Mouse (Mus musculus): ENCODE results near the gene Cxcl3. TPM values are rescaled to one million over a fixed set of nuclear protein-coding genes. Genes with fewer than 3 reads are reported as not detected.
"Not testable (repeated sequence)": the region's sequence is repeated elsewhere in the genome, so short reads cannot be mapped to it uniquely, and the experiment has no call there.

Cxcl3 gene
- total RNA-seq, 2 experiments from 2014 or later, result not detected

DNA sequence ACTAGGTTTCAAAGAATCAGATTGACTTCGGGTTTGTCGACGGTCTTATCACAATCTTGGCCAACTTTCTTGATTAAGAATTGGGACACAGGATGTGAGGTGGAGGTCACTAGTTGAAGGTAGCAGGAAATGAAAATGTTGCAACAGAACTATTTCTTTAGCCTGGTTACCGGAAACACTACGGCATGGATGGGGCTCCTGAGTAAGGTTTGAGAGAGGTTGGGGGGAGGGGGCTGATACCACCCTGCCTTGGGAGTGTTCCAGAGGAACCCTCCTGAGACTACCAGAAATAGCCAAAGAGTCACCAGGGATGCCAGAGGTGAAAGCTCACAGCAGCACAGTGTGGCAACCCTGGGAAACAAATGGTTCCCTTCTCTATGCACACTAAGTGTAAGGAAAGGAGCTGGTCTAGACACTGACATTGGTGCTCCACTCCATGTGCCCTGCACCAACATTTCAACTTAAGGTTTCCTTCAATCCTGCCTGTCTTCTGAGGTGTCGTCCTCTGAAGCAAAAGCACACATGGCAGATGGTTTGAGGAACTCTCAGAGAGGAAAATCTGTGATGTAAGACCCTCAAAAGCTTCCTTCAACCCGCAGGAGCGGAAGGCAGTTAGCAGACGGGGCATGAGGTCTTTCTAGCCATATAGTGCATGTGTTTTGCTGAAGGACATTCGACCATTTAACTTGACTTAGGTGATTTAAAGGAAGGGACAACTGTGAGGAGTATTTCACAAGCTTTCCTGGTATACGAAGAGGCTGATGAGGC lies 3.6 kb downstream of the Cxcl3 start:
- no peak for DNase-seq (ENCODE audit: low spot score in 2 of 2)

DNA sequence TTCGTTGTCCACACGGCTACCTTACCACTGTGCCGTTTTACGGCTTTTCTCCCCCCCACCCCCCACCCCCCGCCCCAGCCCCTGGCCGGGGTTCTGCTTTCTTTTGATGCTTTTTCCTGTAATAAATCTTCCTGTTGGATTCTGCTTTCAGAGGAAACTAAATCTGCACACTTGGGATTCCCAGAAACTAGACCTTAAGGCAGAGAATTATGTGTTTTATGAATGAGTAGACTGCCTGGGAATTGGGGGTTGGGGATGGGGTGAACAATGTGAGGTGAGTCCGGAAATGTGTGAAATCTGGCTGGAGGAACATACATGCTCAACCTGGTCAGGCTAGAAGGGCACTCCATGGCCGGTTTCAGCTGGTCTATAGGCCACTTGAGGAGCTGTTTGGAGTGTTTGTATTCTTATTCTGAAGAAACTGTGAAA lies 4.2 kb downstream of the Cxcl3 start:
- no peak for DNase-seq (ENCODE audit: low spot score in 2 of 2)

GRCm38 (mm10) chr5:90794195-90794625 lies 8.3 kb downstream of the Cxcl3 start, which contains the start of gene Cxcl15:
TSS of gene Cxcl15 (plus strand) at chr5:90794534.
- DNase-seq (ENCODE audit: low spot score in 2 of 2), result no peak

GRCm38 (mm10) chr5:90795392-90795791 lies 9.5 kb downstream of the Cxcl3 start:
- not testable (repeated sequence) for DNase-seq (ENCODE audit: low spot score in 2 of 2)

DNA sequence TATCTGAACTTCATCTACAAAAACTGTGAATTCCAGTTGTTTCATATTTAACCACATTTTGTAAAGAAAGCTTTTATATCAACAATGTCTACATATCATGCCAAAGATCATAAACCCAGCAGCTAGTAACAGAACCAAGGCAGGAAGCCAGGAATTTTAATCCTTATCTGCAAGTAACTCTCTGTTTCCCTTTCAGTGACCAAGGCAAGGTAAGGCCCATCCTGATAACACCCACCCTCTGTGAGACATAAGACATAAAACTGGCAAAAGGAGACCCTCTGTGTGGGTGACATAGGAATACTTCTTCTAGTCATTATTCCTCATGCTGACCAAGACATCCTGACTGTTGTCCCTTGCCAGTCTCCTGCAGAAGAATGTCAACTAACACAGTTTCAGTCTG lies 18.7 kb downstream of the Cxcl3 start:
- DNase-seq (ENCODE audit: low spot score in 2 of 2), result no peak

DNA sequence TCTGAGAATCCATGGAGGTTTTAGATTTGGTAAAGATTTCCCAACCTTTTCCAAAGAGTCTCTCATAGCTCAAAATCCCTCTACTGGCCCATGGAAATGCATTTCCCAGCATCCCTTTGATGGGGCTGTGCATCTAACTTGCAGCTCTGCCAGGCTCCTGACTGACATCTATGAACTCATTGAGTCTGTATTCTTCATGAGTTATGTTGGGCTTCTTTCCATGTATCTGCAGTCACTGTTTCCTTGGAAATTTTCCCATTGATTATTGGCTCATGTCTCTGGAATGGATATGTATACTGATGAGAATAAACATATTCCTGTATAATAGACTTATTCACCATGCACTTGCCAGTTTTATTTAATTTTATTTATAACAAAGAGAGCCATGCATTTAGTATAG lies 20.1 kb downstream of the Cxcl3 start:
- DNase-seq (ENCODE audit: low spot score in 2 of 2), result no peak

DNA sequence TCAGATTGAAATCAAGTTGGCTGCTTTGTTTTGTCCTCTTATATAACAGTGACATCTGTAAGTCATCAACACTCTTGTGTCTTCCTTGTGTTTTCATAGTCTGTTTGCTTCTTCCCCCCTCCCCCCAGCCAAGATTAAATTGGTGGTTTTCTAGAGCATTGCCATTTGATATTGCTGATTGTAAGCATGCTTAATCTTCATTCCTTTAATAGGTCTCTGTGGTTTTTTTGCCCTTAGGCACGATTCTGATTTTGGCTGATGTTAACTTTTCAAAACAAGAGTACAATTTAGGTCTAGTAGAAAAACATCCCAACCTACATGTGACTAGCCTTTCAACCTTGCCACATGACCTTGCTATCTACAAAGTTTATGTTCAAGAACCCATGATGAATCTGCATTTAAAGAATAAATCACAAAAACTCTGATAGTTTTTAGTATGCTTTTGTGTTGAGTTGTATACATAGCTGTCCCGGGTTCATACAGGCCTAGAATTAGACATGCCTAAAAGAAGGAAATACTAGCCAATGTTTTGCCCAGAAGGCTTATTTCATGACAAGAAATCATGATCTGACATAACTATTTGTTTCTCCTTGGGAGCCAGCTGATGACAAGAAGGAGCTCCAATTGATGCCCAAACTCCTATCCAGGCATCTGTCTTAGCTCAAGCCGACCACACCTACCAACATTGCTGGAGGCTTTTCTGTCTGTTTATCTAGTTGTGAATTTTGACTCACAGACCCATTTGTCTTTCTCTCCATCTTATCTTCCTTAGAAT lies 21.5 kb downstream of the Cxcl3 start:
- DNase-seq (ENCODE audit: low spot score in 2 of 2), result no peak

DNA sequence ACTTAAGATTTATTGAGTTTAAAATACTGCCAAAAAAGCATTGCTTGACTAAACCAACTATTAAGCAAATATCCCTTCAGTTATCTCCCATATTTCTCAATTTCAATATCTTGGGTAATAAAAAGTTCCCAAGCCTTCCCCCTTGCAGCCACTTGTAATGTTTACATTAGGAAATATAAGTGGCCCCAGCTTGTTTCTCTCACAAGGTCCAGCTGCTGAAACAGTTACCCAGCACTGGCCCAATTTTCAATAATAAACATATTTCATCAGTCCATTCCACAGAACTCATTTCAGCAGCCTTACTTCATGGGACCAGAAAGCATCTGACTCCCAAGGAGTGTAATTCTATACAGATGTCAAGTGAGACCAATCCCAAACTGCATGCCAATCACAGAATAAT lies 33.9 kb downstream of the Cxcl3 start:
- DNase-seq (ENCODE audit: low spot score in 2 of 2), result no peak

DNA sequence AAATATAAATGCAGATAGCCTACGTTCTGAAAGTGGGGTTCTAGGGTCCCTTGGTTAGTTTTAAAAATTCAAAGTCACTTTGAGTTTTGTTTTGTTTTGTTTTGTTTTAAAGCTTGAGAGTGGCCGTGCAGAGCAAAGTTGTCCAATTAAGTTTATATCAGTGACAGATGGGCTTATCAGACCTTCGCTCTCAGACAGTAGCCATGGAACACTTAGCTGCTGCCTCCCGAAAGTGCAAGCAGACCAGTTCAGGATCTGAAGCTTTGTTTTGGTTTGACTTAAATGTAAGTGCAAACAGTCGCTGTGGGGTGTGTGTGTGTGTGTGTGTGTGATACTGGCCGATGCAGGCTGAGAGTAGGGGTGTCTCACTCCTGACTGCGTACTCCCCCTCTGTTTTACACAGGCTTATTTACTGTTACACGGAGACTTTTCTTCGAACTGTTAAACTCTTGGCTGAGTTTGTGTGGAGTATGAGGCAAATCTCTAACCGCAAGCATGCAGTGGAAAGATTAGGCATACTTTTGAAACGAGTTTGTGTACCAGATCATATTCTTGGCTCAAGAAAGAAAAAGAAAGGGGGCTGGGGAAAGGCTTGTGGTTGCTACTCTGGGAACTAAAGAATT lies 46.4 kb downstream of the Cxcl3 start:
- no peak for DNase-seq (ENCODE audit: low spot score in 2 of 2)

- no peak for DNase-seq (ENCODE audit: low spot score in 2 of 2)
Measured at GRCm38 (mm10) chr5:90832768-90833388, 47.0 kb downstream of the Cxcl3 start.

- no peak for DNase-seq (ENCODE audit: low spot score in 2 of 2)
Measured at GRCm38 (mm10) chr5:90834436-90834835, 48.5 kb downstream of the Cxcl3 start.

DNA sequence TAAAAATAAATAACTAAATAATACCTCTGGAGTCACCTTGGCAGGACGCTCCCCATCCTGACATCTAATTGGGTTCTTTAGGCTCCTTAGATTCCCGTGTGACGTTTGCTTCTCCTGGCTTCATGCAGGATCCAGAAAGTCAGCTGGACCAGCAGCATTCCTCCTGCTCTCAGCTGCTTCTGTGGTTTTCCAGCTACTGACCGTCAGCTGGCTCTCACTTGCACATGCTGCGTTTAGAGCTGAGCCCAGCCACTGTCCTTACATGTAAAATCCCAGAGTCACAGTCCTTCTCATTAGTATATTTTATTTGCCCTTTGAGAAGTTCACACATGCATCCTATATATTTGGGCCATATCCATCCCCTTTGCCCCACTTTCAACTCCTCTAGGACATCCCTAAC lies 52.7 kb downstream of the Cxcl3 start:
- no peak for DNase-seq (ENCODE audit: low spot score in 2 of 2)

Small RNAs within 50 kb of the gene (microRNA-seq; reads per million reads assigned to microRNA genes)
- gene Gm24322 (ENCODE audit: borderline number of aligned reads in 2 of 2), result 0 reads per million in 2 experiments

Other genes starting within 250 kb of the Cxcl3 start
- not detected for gene 5830473C10Rik, start 225.0 kb upstream of the Cxcl3 start, total RNA-seq (2021)
- 1 to 10 TPM; 3.7 to 7.4 TPM for gene Rassf6, start 145.4 kb upstream of the Cxcl3 start, total RNA-seq (2021)
- gene Cxcl5, start 26.7 kb upstream of the Cxcl3 start, total RNA-seq (2021), result not detected
- gene Ppbp, start 17.6 kb upstream of the Cxcl3 start, total RNA-seq (2021), result 1 to 10 TPM; 2.4 to 7.8 TPM
- gene Pf4, start 13.7 kb upstream of the Cxcl3 start, total RNA-seq (2021), result 10 to 100 TPM in 1 of 2 experiments, 1 to 10 TPM in 1; 9.7 to 25.7 TPM
- gene Cxcl15, start 8.4 kb downstream of the Cxcl3 start, total RNA-seq (2021), result not detected
- 1 to 10 TPM in 1 of 2 experiments, under 1 TPM in 1; 0.86 to 1.5 TPM for gene Cxcl1, start 105.1 kb downstream of the Cxcl3 start, total RNA-seq (2021)
- gene Cxcl2, start 117.8 kb downstream of the Cxcl3 start, total RNA-seq (2021), result under 1 TPM in 1 of 2 experiments, not detected in 1; 0.32 TPM
- gene Mthfd2l, start 145.0 kb downstream of the Cxcl3 start, total RNA-seq (2021), result 10 to 100 TPM; 19.6 to 20.6 TPM
- under 1 TPM in 1 of 2 experiments, not detected in 1; 0.22 TPM for gene Epgn, start 241.4 kb downstream of the Cxcl3 start, total RNA-seq (2021)